Mouse (Mus musculus) hindlimb bud, embryonic 11.5 days (tissue): ENCODE results near the gene Uck1.
"Not testable (repeated sequence)": the region's sequence is repeated elsewhere in the genome, so short reads cannot be mapped to it uniquely, and the experiment has no call there.

Source experiments
- DNase-seq: peaks from one replicate; pipeline ENCODE4 v3.0.0-alpha.2; 2012; ENCODE audit warnings: low read depth, low spot score; ENCODE audit errors: extremely low spot score

Uck1 gene

DNA sequence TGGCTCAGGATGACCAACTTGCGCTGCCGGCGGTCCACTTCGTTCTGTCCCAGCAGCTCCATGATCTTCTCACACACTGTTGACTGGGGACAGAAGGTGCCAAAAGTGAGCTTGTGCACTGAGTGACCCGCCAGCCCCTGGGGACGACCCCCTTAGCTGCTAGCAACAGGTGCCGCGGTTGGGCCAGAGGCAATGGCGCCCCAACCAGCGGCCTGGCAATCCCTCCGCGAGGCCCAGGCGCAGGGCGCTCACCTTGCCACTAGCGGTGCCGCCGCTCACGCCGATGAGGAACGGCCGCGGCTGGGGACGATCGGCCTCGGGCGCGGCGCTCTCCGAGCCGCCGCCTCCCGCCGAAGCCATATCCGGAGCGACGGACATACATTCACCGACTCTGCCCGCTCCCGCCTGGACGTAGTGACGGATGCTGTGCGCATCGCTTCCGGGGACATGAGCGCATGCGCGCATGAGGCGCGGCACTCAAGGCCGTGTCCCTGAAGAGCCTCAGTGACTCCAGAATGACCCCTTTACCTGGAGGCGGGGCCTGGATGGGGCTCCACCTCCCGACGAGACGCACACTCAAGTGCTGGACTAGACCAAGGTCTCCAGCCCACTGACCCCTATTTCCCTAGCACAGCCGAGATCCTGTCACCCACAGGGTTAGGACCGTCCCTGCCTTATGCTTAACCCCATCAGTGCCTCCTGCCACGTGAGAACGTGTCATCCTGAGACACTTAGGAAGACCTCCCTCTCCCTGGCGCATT lies at the start of gene Uck1:
TSS of gene Uck1 (minus strand) at position 503 of the 761 bp plus-strand sequence.
- DNase-seq, result peak; percentile 87

GRCm38 (mm10) chr2:32308870-32309568 lies 49.1 kb upstream of the Uck1 start:
- DNase-seq, result no peak

DNA sequence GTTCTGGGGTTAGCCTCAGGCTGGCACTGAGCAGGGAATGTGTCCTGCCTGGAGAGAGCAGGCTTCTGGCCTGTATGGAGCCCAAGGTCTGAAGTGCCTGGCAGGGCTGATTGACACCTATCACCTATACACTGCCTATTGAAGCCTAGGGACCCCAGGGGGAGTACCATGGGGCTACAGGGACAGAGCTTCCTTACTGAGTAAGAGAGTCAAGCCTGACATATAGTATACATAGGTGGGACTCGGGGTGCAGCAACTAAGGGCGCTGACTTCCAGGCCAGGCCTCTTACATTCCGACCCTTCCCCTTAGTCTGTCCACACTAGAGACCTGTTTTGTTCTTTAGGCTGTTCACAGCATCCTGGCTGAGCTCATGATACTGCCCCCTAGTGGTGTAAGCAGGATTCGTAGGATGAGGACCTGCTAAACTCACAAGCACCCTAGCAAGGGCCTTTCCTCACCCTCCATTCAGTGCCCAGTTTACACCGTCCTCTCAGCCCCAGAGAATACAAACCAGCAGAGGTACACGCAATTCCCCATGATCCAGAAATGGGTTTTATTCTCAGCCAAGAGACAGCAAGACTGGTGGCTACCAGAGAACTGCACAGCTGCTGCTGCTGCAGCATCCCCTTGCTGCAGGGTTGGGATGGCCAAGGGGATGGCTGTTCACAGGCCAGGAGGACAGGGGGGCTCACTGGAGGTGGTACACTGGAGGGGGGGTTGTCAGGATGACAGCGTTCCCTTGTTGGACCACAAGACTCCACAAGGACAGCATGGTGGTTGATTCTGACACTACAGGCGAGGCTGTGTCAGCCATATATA lies 48.2 kb upstream of the Uck1 start:
- DNase-seq, result peak; percentile 82

- DNase-seq, result no peak
Measured at GRCm38 (mm10) chr2:32307247-32307798, 47.4 kb upstream of the Uck1 start.

- DNase-seq, result no peak
Measured at GRCm38 (mm10) chr2:32306176-32306575, 46.2 kb upstream of the Uck1 start.

DNA sequence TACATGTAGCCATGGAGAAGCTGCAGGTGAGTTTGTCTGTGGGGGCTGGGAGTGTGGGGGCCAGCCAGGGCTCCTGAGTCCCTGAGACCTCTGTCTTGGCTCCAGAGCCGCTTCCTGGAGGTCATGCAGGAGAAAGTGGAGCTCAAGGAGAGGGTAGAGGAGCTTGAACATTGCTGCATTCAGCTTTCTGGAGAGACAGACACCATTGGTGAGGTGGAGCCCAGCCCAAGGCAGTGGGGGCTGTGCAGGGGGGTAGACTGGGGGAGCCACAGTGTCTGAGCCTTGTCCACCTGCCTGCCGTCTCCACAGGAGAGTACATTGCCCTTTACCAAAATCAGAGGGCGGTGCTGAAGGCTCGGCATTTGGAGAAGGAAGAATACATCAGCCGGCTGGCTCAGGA lies 45.7 kb upstream of the Uck1 start:
- no peak for DNase-seq

GRCm38 (mm10) chr2:32304145-32304832 lies 44.3 kb upstream of the Uck1 start:
- no peak for DNase-seq

- DNase-seq, result no peak
Measured at GRCm38 (mm10) chr2:32302952-32303351, 43.0 kb upstream of the Uck1 start.

DNA sequence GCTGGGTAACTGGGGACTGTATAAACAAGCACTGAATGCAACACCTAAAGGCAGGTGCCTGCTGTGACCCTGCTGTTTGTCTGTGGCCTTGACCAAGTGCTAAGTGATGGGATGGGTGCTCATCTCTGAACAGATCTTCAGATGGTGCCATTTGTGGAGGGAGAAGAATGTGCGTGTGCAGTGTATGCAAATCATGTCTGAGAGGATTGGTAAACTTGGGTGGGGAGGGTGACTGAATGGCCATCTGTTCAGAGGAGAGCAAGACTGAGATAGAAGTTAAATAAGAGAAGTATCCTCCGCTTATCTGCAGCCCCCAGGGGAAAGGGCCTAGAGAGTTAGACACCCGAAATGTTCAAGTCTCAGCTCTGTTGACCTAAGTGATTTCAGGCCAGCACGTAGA lies 39.5 kb upstream of the Uck1 start:
- DNase-seq, result no peak

- not testable (repeated sequence) for DNase-seq
Measured at GRCm38 (mm10) chr2:32295842-32296241, 35.9 kb upstream of the Uck1 start.

DNA sequence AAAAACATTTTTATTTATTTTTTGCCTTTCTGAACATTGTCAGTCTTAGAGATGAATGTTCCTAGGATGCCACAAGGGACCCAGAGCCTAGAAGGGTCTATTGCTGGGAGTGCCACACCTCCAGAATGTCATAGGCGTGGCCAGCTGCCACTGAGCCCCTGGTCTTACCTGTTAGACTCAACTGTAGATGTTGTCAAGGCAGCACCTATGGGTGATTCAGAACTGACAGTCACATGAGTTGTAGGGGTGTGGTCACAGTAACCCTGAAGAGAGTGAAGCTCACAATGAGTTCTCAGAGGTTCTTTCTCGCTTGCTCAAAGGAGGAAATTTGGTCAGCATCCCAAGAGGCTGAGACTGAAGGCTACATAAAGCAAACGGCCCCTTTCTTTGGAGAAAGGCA lies 35.3 kb upstream of the Uck1 start:
- DNase-seq, result no peak

DNA sequence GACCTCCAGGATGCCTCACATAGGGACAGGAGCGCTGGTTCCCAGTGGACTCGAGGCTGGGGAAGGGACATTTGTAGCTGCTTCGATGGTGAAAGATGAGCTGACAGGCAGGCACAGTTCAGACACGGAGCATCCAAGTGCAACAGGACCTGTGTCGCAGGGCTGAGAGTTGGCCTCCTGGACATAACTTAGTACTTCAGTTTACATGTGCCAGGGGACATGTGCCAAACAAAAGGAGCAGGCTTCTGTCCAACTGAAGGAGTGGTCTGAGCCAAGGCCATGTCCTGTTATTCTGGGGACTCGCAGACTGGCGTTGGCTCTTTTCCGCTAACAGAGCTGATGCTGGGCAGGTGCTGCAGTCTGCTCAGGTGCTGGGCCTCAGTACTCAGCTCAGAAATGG lies 34.4 kb upstream of the Uck1 start:
- no peak for DNase-seq

DNA sequence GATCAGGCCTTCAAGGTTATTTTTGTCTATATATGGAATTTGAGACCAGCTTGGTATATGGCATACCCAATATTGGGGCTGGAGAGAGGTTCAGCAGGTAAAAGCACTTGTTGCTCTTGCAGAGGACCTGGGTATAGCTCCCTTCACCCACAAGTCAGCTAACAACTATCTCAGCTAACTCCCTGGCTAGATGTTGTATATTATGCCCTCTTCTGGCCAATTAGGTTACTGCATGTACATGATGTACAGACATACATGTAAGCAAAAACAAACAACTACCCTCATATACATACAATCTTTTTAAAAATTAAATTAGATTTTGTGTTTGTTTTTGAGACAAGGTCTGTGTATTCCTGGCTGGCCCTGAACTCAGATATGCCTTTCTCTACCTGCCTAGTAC lies 29.6 kb upstream of the Uck1 start:
- no peak for DNase-seq

GRCm38 (mm10) chr2:32288371-32288931 lies 28.5 kb upstream of the Uck1 start:
- no peak for DNase-seq

DNA sequence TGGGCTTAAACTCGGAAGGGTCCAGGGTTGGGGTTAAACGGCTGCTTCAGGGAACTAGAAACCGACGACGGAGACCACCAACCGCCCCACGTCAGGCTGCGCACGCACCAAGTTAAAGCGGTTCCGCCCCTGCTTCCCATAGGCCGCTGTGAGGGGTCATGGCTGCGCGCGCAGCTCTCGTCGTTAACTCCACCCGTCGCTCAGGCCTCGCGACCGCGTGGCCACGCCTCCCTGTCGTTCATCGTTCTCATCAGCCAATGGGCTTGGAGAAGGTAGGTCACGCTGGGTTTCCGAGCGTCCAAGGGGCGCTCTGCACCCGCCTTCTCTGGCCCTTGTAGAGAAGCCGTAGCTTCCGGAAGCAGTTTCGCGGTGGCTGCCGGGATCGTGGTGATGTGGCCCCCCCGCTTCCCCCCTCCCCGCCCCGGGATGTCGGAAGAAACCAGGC lies 28.0 kb upstream of the Uck1 start, which contains the start of gene Swi5:
TSS of gene Swi5 (minus strand) at position 153 of the 445 bp plus-strand sequence.
- peak; percentile 99 for DNase-seq

- no peak for DNase-seq
Measured at GRCm38 (mm10) chr2:32287334-32287840, 27.4 kb upstream of the Uck1 start, which contains the start of gene Golga2. Gene Golga2 (plus strand): TSS chr2:32287384.

DNA sequence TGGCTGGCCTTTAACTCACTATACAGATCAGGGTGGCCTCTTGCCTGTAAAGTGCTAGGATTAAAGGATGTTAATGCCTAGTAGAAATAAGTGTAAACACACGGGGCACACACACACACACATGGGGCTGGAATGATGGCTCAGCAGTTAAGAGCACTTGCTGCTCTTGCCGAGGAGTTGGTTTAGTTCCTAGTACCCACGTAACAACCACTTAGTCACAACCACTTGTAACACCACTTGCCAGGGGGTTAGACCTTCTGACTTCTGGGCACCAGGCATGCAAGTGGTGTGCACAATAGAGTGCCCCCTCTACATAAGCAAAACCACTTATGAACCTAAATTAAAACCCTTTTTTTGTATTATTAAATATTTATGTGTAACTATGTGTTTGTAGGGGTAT lies 24.0 kb upstream of the Uck1 start:
- DNase-seq, result no peak

DNA sequence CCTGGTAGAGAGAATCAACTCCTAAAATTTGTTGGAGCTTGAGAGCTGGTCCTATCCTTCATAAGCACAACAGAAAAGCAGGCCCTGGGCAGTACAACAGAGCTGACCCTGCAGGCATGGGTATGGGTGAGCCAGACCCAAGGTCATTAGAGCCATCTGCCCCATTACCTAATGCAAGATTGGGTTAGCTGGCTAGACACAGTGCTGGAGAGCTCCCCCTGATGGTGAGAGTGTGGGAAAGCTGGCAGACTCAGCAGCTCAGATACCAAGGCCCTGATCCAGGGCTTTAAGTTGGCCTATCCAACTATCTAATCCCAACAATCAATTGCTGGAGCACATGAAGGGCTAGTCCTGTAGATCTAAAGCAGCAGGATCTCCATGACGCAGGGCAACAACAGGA lies 22.8 kb upstream of the Uck1 start:
- DNase-seq, result no peak

GRCm38 (mm10) chr2:32282289-32282688 lies 22.3 kb upstream of the Uck1 start:
- no peak for DNase-seq

DNA sequence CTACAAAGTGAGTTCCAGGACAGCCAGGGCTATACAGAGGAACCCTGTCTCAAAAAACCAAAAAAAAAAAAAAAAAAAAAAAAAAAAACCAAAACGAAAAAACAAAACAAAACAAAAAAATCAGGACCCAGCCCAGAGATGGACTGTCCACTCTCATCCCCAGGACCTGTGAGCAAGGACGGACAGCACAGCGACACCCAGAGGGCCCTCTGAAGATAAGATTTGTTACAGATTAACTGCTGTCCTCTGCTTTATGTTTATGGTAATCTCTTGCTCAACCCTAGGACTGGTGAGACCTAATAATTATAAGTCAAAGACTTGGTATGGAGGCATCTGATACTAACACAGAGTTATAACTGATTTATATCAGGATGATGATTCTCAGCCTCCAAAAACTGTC lies 15.9 kb upstream of the Uck1 start:
- DNase-seq, result no peak
